Mouse (Mus musculus): ENCODE results near the gene Mif4gd. TPM values are rescaled to one million over a fixed set of nuclear protein-coding genes. Genes with fewer than 3 reads are reported as not detected.

Mif4gd gene
- polyA plus RNA-seq, 1 experiment from 2014 or later, result 22.0 TPM

- 37% methylated on average over 4 of the region's 4 CpGs for WGBS
- H3K27ac ChIP-seq (ENCODE audit: poor library complexity, severe bottlenecking), result 0 out of 2 replicates have a peak overlapping the region, but pooled peaks have one; percentile 61
- peak overlapping the region; percentile 80 for H3K9ac ChIP-seq
- H3K4me2 ChIP-seq, result peak overlapping the region; percentile 82
- H3K4me1 ChIP-seq (replicated peaks), result peaks cover 9% of the 10 kb centered on the region
- ATAC-seq (ENCODE audit: insufficient number of reproducible peaks, low FRiP score), result no peak
- peaks cover 28% of the 10 kb centered on the region for H3K36me3 ChIP-seq
- H3K4me3 ChIP-seq, result peak overlapping the region; percentile 90
- H3K9me3 ChIP-seq (replicated peaks), result no peaks in the 10 kb centered on the region
- H3K27me3 ChIP-seq (replicated peaks), result no peaks in the 10 kb centered on the region
These were observed 49.4 kb downstream of the Mif4gd start for GRCm38 (mm10) chr11:115563406-115563805.

Other genes starting within 250 kb of the Mif4gd start
- 6.0 and 7.4 TPM in 2 replicates for gene Hid1, start 245.2 kb downstream of the Mif4gd start, polyA plus RNA-seq (2016; fragmentation: Nextera tagmentation; extraction: Ambion mirVana)
- 9.0 and 9.5 TPM in 2 replicates for gene Cdr2l, start 231.1 kb downstream of the Mif4gd start, polyA plus RNA-seq (2016; fragmentation: Nextera tagmentation; extraction: Ambion mirVana)
- gene Mrpl58, start 209.2 kb downstream of the Mif4gd start, polyA plus RNA-seq (2016; fragmentation: Nextera tagmentation; extraction: Ambion mirVana), result 156 and 162 TPM in 2 replicates
- 1,576 and 1,627 TPM in 2 replicates for gene Atp5h, start 193.0 kb downstream of the Mif4gd start, polyA plus RNA-seq (2016; fragmentation: Nextera tagmentation; extraction: Ambion mirVana)
- 16.0 and 17.5 TPM in 2 replicates for gene Kctd2, start 192.8 kb downstream of the Mif4gd start, polyA plus RNA-seq (2016; fragmentation: Nextera tagmentation; extraction: Ambion mirVana)
- gene Trim80, start 172.4 kb downstream of the Mif4gd start, polyA plus RNA-seq (2016; fragmentation: Nextera tagmentation; extraction: Ambion mirVana), result 0.19 and 0.35 TPM in 2 replicates
- gene Slc16a5, start 150.5 kb downstream of the Mif4gd start, polyA plus RNA-seq (2016; fragmentation: Nextera tagmentation; extraction: Ambion mirVana), result 0.17 TPM in 1 of 2 replicates, not detected in the other
- 5.8 and 6.4 TPM in 2 replicates for gene Armc7, start 137.3 kb downstream of the Mif4gd start, polyA plus RNA-seq (2016; fragmentation: Nextera tagmentation; extraction: Ambion mirVana)
- 56.2 and 58.2 TPM in 2 replicates for gene Nt5c, start 121.1 kb downstream of the Mif4gd start, polyA plus RNA-seq (2016; fragmentation: Nextera tagmentation; extraction: Ambion mirVana)
- 413 and 440 TPM in 2 replicates for gene Jpt1, start 98.6 kb downstream of the Mif4gd start, polyA plus RNA-seq (2016; fragmentation: Nextera tagmentation; extraction: Ambion mirVana)
- gene Sumo2, start 76.7 kb downstream of the Mif4gd start, polyA plus RNA-seq (2016; fragmentation: Nextera tagmentation; extraction: Ambion mirVana), result 673 and 675 TPM in 2 replicates
- 117 and 132 TPM in 2 replicates for gene Nup85, start 48.5 kb downstream of the Mif4gd start, polyA plus RNA-seq (2016; fragmentation: Nextera tagmentation; extraction: Ambion mirVana)
- gene Mrps7, start 9.0 kb downstream of the Mif4gd start, polyA plus RNA-seq (2016; fragmentation: Nextera tagmentation; extraction: Ambion mirVana), result 90.4 and 95.4 TPM in 2 replicates
- 19.2 and 21.9 TPM in 2 replicates for gene Gga3, start 8.9 kb downstream of the Mif4gd start, polyA plus RNA-seq (2016; fragmentation: Nextera tagmentation; extraction: Ambion mirVana)
- 39.9 and 42.1 TPM in 2 replicates for gene Slc25a19, start 15.3 kb upstream of the Mif4gd start, polyA plus RNA-seq (2016; fragmentation: Nextera tagmentation; extraction: Ambion mirVana)
- 95.9 and 113 TPM in 2 replicates for gene Grb2, start 95.6 kb upstream of the Mif4gd start, polyA plus RNA-seq (2016; fragmentation: Nextera tagmentation; extraction: Ambion mirVana)
- gene Tmem94, start 152.5 kb upstream of the Mif4gd start, polyA plus RNA-seq (2016; fragmentation: Nextera tagmentation; extraction: Ambion mirVana), result 52.4 and 52.5 TPM in 2 replicates
- gene Caskin2, start 200.7 kb upstream of the Mif4gd start, polyA plus RNA-seq (2016; fragmentation: Nextera tagmentation; extraction: Ambion mirVana), result 23.5 and 25.3 TPM in 2 replicates
- gene Tsen54, start 201.8 kb upstream of the Mif4gd start, polyA plus RNA-seq (2016; fragmentation: Nextera tagmentation; extraction: Ambion mirVana), result 23.0 and 29.2 TPM in 2 replicates
- gene Llgl2, start 211.1 kb upstream of the Mif4gd start, polyA plus RNA-seq (2016; fragmentation: Nextera tagmentation; extraction: Ambion mirVana), result 22.5 and 25.8 TPM in 2 replicates
- 0.17 and 0.37 TPM in 2 replicates for gene Myo15b, start 245.4 kb upstream of the Mif4gd start, polyA plus RNA-seq (2016; fragmentation: Nextera tagmentation; extraction: Ambion mirVana)

All from heart, embryonic 12.5 days (tissue).